Mouse (Mus musculus): ENCODE data around the gene Snap47.

- TF ChIP-seq CTCF (IDR thresholded peaks at IDR 0.05; ENCODE audit: insufficient read depth, low read depth, low read length) (no peak), POLR2A (IDR thresholded peaks at IDR 0.05; ENCODE audit: insufficient read depth, low read depth, low read length) (no peak)
Observed at GRCm38 (mm10) chr11:59394451-59394850, 56.5 kb downstream of the Snap47 start.
